9 mouse cellular contexts compared by ENCODE assay signal in genomic region chr17:31510944-31511343, GRCm38 (mm10). TPM values are rescaled to one million over a fixed set of nuclear protein-coding genes. Genes with fewer than 3 reads are reported as not detected.
DNase-seq lines count a peak whose midpoint lies in the region; ATAC-seq and TF ChIP-seq lines count a peak whose summit lies in the region.
"Had no signal": no experiment of that assay in that cellular context is flagged by ENCODE, and none has a peak within 500 bp of the region (broad histone marks: within the 10 kb centered on the region; RNA-seq: fewer than 3 reads in every experiment).

No protein-coding gene starts in this region.

- H3K9me3 ChIP-seq in hindbrain, embryonic 13.5 days: no peaks in the 10 kb centered on the region
- H3K9me3 ChIP-seq in midbrain, embryonic 13.5 days: no peaks in the 10 kb centered on the region

- no peak for TF ChIP-seq POLR2A in kidney, adult 2 months (IDR thresholded peaks at IDR 0.05; ENCODE audit: low read depth, low read length)

- H3K27me3 ChIP-seq in kidney, adult 2 months (replicated peaks; ENCODE audit: control insufficient read depth, insufficient read depth, low read length): no peaks in the 10 kb centered on the region
- no peaks in the 10 kb centered on the region for H3K27me3 ChIP-seq in hindbrain, embryonic 13.5 days
- no peaks in the 10 kb centered on the region for H3K27me3 ChIP-seq in midbrain, embryonic 13.5 days

- no peak for ATAC-seq in hindbrain, embryonic 13.5 days (ENCODE audit: low FRiP score)
- no peak for ATAC-seq in midbrain, embryonic 13.5 days
- ATAC-seq in megakaryocyte-erythroid progenitor cell, adult 5-6 weeks (replicated peaks; ENCODE audit: low FRiP score, low TSS enrichment, poor library complexity, severe bottlenecking): no peak

- no peak overlapping the region for H3K27ac ChIP-seq in kidney, adult 2 months (ENCODE audit: insufficient read depth, low read depth, low read length)
- no peak overlapping the region for H3K27ac ChIP-seq in hindbrain, embryonic 13.5 days
- no peak overlapping the region for H3K27ac ChIP-seq in midbrain, embryonic 13.5 days

- 95% methylated on average over 6 of the region's 6 CpGs for WGBS in kidney, adult 2 months
- WGBS in hindbrain, embryonic 13.5 days: 94% methylated on average over 6 of the region's 6 CpGs
- 96% methylated on average over 6 of the region's 6 CpGs for WGBS in midbrain, embryonic 13.5 days

- peak overlapping the region; percentile 79 for H3K4me2 ChIP-seq in hindbrain, embryonic 13.5 days
- H3K4me2 ChIP-seq in midbrain, embryonic 13.5 days (replicated peaks): peak overlapping the region; percentile 86

- peak overlapping the region; percentile 1; the same call in 1 of the 2 replicates for H3K4me3 ChIP-seq in kidney, adult 2 months (ENCODE audit: insufficient read depth, low read depth, low read length)
- peak overlapping the region; percentile 82 for H3K4me3 ChIP-seq in hindbrain, embryonic 13.5 days
- H3K4me3 ChIP-seq in midbrain, embryonic 13.5 days (replicated peaks): peak overlapping the region; percentile 83

- H3K36me3 ChIP-seq in kidney, adult 2 months (ENCODE audit: control insufficient read depth, insufficient read depth, low read length): no peaks in the 10 kb centered on the region
- peaks cover 38% of the 10 kb centered on the region for H3K36me3 ChIP-seq in hindbrain, embryonic 13.5 days
- peaks cover 38% of the 10 kb centered on the region for H3K36me3 ChIP-seq in midbrain, embryonic 13.5 days

- H3K4me1 ChIP-seq in kidney, adult 2 months (ENCODE audit: control insufficient read depth, insufficient read depth, low read length): peaks cover 12% of the 10 kb centered on the region; the same call in 1 of the 2 replicates
- H3K4me1 ChIP-seq in hindbrain, embryonic 13.5 days (replicated peaks): peaks cover 21% of the 10 kb centered on the region
- peaks cover 15% of the 10 kb centered on the region for H3K4me1 ChIP-seq in midbrain, embryonic 13.5 days (replicated peaks)

- DNase-seq in kidney, adult 2 months: no peak
- DNase-seq in kidney, postnatal 4 days: no peak
- peak; percentile 14 for DNase-seq in NIH3T3 (ENCODE audit: low read depth)
- DNase-seq in adrenal gland, postnatal 36 days: no peak
- DNase-seq in cerebellum, adult 11-12 months: no peak
- DNase-seq: lung, postnatal 36 days had no signal

- no peak overlapping the region for H3K9ac ChIP-seq in hindbrain, embryonic 13.5 days
- no peak overlapping the region for H3K9ac ChIP-seq in midbrain, embryonic 13.5 days (replicated peaks)

- TF ChIP-seq CTCF in kidney, adult 2 months (conservative IDR thresholded peaks at IDR 0.05; ENCODE audit: insufficient read depth, insufficient read length, low read depth, low read length): no peak

RNA-seq across cellular contexts. Expression of gene Wdr4, which starts 8.8 kb away (rescaled TPM):
- 28.3 and 29.6 TPM in 2 replicates for polyA plus RNA-seq in kidney, adult 2 months (2012; rRNA removed)
- polyA plus RNA-seq in hindbrain, embryonic 13.5 days (2015; fragmentation: Nextera tagmentation; extraction: Ambion mirVana): 33.2 and 38.5 TPM in 2 replicates
- 39.6 and 43.1 TPM in 2 replicates for polyA plus RNA-seq in midbrain, embryonic 13.5 days (2015; fragmentation: Nextera tagmentation; extraction: Ambion mirVana)
- total RNA-seq in megakaryocyte-erythroid progenitor cell, adult 5-6 weeks (2014; fragmentation: Nextera tagmentation): 38.3 and 47.6 TPM in 2 replicates
- total RNA-seq in megakaryocyte-erythroid progenitor cell, adult 5-6 weeks (2017): 18.1 and 62.9 TPM in 2 replicates
- 10 to 100 TPM; 20.5 to 24.0 TPM for total RNA-seq in adrenal gland, postnatal 36 days (2021)

RNA-seq across cellular contexts. Expression of gene Ndufv3, which starts 9.0 kb away (rescaled TPM):
- 387 and 475 TPM in 2 replicates for polyA plus RNA-seq in kidney, adult 2 months (2012; rRNA removed)
- 399 and 414 TPM in 2 replicates for polyA plus RNA-seq in hindbrain, embryonic 13.5 days (2015; fragmentation: Nextera tagmentation; extraction: Ambion mirVana)
- 364 and 385 TPM in 2 replicates for polyA plus RNA-seq in midbrain, embryonic 13.5 days (2015; fragmentation: Nextera tagmentation; extraction: Ambion mirVana)
- 142 and 209 TPM in 2 replicates for total RNA-seq in megakaryocyte-erythroid progenitor cell, adult 5-6 weeks (2014; fragmentation: Nextera tagmentation)
- total RNA-seq in megakaryocyte-erythroid progenitor cell, adult 5-6 weeks (2017): 217 and 233 TPM in 2 replicates
- 100 to 1,000 TPM; 372 to 422 TPM for total RNA-seq in adrenal gland, postnatal 36 days (2021)

RNA-seq across cellular contexts. Expression of gene Pknox1, which starts 53.6 kb away (rescaled TPM):
- 19.2 and 19.9 TPM in 2 replicates for polyA plus RNA-seq in kidney, adult 2 months (2012; rRNA removed)
- 42.5 and 48.2 TPM in 2 replicates for polyA plus RNA-seq in hindbrain, embryonic 13.5 days (2015; fragmentation: Nextera tagmentation; extraction: Ambion mirVana)
- 23.8 and 24.6 TPM in 2 replicates for polyA plus RNA-seq in midbrain, embryonic 13.5 days (2015; fragmentation: Nextera tagmentation; extraction: Ambion mirVana)
- 18.5 and 35.2 TPM in 2 replicates for total RNA-seq in megakaryocyte-erythroid progenitor cell, adult 5-6 weeks (2014; fragmentation: Nextera tagmentation)
- 15.8 and 18.2 TPM in 2 replicates for total RNA-seq in megakaryocyte-erythroid progenitor cell, adult 5-6 weeks (2017)
- total RNA-seq in adrenal gland, postnatal 36 days (2021): 10 to 100 TPM; 19.9 to 24.0 TPM

Comparison
In these comparisons a context has a peak if more than half of its experiments do, and no peak if none do; other contexts are left out.
1. H3K4me3 ChIP-seq: peak in every context shown above with its lines; median percentile 83 in midbrain, embryonic 13.5 days; 82 in hindbrain, embryonic 13.5 days; 1 in kidney, adult 2 months.